Mouse (Mus musculus) liver, embryonic 14.5 days (tissue): ENCODE results near the gene Gm49380.

Experiments
- CTCF ChIP-seq: IDR thresholded peaks from 2 replicates; pipeline ENCODE4 v1.5.1; 2016; ENCODE audit warnings: antibody characterized with exemption, low read depth, control low read depth
- EP300 ChIP-seq: IDR thresholded peaks from 2 replicates; pipeline ENCODE4 v1.6.1; 2016; ENCODE audit warnings: antibody characterized with exemption, low read depth

DNA sequence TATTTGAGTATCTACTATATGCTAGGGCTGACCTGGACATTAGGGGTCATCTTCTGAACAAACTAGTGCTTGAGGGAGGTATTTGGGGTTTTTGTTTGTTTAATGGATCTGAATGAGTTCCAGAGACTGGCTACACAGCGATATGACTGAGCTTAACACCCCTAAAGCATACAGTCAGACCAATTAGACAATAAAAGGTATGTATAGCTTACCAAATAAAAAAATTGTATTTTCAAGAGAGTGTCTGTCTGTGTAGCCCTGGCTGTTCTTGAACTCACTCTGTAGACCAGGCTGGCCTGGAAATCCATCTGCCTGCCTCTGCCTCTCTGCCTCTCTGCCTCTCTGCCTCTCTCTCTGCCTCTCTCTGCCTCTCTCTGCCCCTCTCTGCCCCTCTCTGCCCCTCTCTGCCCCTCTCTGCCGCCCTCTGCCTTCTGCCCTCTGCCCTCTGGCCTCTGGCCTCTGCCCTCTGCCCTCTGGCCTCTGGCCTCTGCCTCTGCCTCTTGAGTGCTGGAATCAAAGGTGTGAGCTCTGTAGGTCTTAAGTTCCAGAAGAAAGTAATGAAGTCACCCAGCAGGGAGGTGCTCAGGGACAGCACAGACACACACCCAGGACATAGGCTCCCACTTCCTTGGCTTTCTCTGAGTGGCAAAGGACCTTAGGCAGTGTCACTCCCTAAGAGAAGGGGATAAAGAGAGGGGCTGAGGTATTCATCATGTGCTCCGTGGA, 68.0 kb downstream of the Gm49380 start:
- TF ChIP-seq EP300 (no peak), CTCF (no peak)
